Mouse (Mus musculus): ENCODE results near the gene Gabbr2. TPM values are rescaled to one million over a fixed set of nuclear protein-coding genes. Genes with fewer than 3 reads are reported as not detected.
A peak's percentile ranks its signal among the peaks of the same experiment; 100 is the strongest.

The Gabbr2 gene
- total and polyA plus RNA-seq, 3 experiments: not detected

- H3K4me1 ChIP-seq (ENCODE audit: control insufficient read depth in 1 of 2, insufficient read depth in 2 of 2): peaks cover 0 to 2% of the 10 kb centered on the region in 2 experiments; a peak in 1 of 4 replicates
- no peaks in the 10 kb centered on the region for H3K36me3 ChIP-seq (replicated peaks in 1 of 2; ENCODE audit: control insufficient read depth in 1 of 2, insufficient read depth in 1 of 2, low read length in 1 of 2)
- H3K27me3 ChIP-seq (replicated peaks): peaks cover 44% of the 10 kb centered on the region
- no peak overlapping the region for H3K27ac ChIP-seq (ENCODE audit: insufficient read depth, low read depth)
- H3K4me3 ChIP-seq (replicated peaks in 1 of 3; ENCODE audit: low read depth in 2 of 3, low read length in 2 of 3, poor library complexity in 1 of 3): no peak overlapping the region
- TF ChIP-seq MAFK (IDR thresholded peaks at IDR 0.05; ENCODE audit: insufficient replicate concordance, low read length): no peak
- no peak for TF ChIP-seq GABPA (IDR thresholded peaks at IDR 0.05; ENCODE audit: insufficient replicate concordance, low read depth, low read length)
- TF ChIP-seq SMC3 (IDR thresholded peaks at IDR 0.05; ENCODE audit: low read depth, low read length): no peak
- no peak for TF ChIP-seq BHLHE40 (IDR thresholded peaks at IDR 0.05; ENCODE audit: low read depth, low read length)
- TF ChIP-seq PAX5 (IDR thresholded peaks at IDR 0.05; ENCODE audit: low read length): no peak
- no peak for TF ChIP-seq KAT2A (IDR thresholded peaks at IDR 0.05; ENCODE audit: insufficient replicate concordance, low read length)
- no peak for TF ChIP-seq MXI1 (IDR thresholded peaks at IDR 0.05; ENCODE audit: low read depth, low read length)
- TF ChIP-seq ZKSCAN1 (IDR thresholded peaks at IDR 0.05; ENCODE audit: borderline replicate concordance, low read depth, low read length): peak; percentile 41; the same call in 1 of the 2 replicates
- dilution Hi-C loops (cut with MboI; ENCODE audit: extremely low pct_ligation_motif_present, extremely low pct_unique_long_range_greater_than_20kb, low sequenced_read_pairs) (no loop called here), in situ Hi-C loops (cut with MboI; ENCODE audit: low pct_ligation_motif_present, low pct_unique_long_range_greater_than_20kb, low sequenced_read_pairs) (no loop called here)
- DNase-seq (ENCODE audit: extremely low read depth): no peak
- no peaks in the 10 kb centered on the region for H3K79me2 ChIP-seq (replicated peaks; ENCODE audit: control insufficient read depth, extremely low read depth, insufficient read depth, poor library complexity, severe bottlenecking)
- no peaks in the 10 kb centered on the region for H3K9me3 ChIP-seq (replicated peaks; ENCODE audit: low read length)
- H3K4me2 ChIP-seq (ENCODE audit: insufficient read depth, low read depth, poor library complexity, severe bottlenecking): no peak overlapping the region
- no peak overlapping the region for H3K9ac ChIP-seq (ENCODE audit: insufficient read depth, low read depth)
Measured at GRCm38 (mm10) chr4:46835064-46835463, 156.6 kb downstream of the Gabbr2 start.

- no peak overlapping the region for H3K9ac ChIP-seq (ENCODE audit: insufficient read depth, low read depth)
- no peak overlapping the region; the same call in 1 of the 2 replicates for H3K4me2 ChIP-seq (ENCODE audit: insufficient read depth, low read depth, poor library complexity, severe bottlenecking)
- peaks cover 23% of the 10 kb centered on the region for H3K27me3 ChIP-seq (replicated peaks)
- no peaks in the 10 kb centered on the region for H3K36me3 ChIP-seq (replicated peaks in 1 of 2; ENCODE audit: control insufficient read depth in 1 of 2, insufficient read depth in 1 of 2, low read length in 1 of 2)
- H3K4me3 ChIP-seq (replicated peaks in 1 of 3; ENCODE audit: low read depth in 2 of 3, low read length in 2 of 3, poor library complexity in 1 of 3): no peak overlapping the region
- peaks cover 2 to 7% of the 10 kb centered on the region in 2 experiments; a peak in 3 of 4 replicates for H3K4me1 ChIP-seq (ENCODE audit: control insufficient read depth in 1 of 2, insufficient read depth in 2 of 2)
- dilution Hi-C loops (cut with MboI; ENCODE audit: extremely low pct_ligation_motif_present, extremely low pct_unique_long_range_greater_than_20kb, low sequenced_read_pairs): no loop called here
- H3K27ac ChIP-seq (ENCODE audit: insufficient read depth, low read depth): no peak overlapping the region
- no peaks in the 10 kb centered on the region for H3K79me2 ChIP-seq (replicated peaks; ENCODE audit: control insufficient read depth, extremely low read depth, insufficient read depth, poor library complexity, severe bottlenecking)
- no peak for TF ChIP-seq E2F4 (IDR thresholded peaks at IDR 0.05; ENCODE audit: insufficient replicate concordance, low read depth, low read length)
- TF ChIP-seq ZMIZ1 (IDR thresholded peaks at IDR 0.05; ENCODE audit: low read depth, low read length): no peak
- TF ChIP-seq MAFK (IDR thresholded peaks at IDR 0.05; ENCODE audit: insufficient replicate concordance, low read length): no peak
- no peak for TF ChIP-seq ELF1 (IDR thresholded peaks at IDR 0.05; ENCODE audit: low read depth, low read length)
- no peak for TF ChIP-seq ZNF384 (IDR thresholded peaks at IDR 0.05; ENCODE audit: low read depth, low read length)
- no peak for TF ChIP-seq TCF12 (IDR thresholded peaks at IDR 0.05; ENCODE audit: low read depth, low read length)
- TF ChIP-seq ETS1 (conservative IDR thresholded peaks at IDR 0.05; ENCODE audit: low read depth, low read length): no peak
- no peak for TF ChIP-seq USF2 (conservative IDR thresholded peaks at IDR 0.05; ENCODE audit: low read depth, low read length)
- TF ChIP-seq PAX5 (IDR thresholded peaks at IDR 0.05; ENCODE audit: low read length): no peak
- TF ChIP-seq USF1 (IDR thresholded peaks at IDR 0.05; ENCODE audit: low read depth, low read length): no peak
- peak; percentile 48 for TF ChIP-seq RAD21 (IDR thresholded peaks at IDR 0.05; ENCODE audit: low read depth, low read length)
- no peak for TF ChIP-seq ZC3H11A (IDR thresholded peaks at IDR 0.05; ENCODE audit: low read depth, low read length)
- TF ChIP-seq RCOR1 (conservative IDR thresholded peaks at IDR 0.05; ENCODE audit: low read depth, low read length): no peak
- no peak for TF ChIP-seq CHD1 (IDR thresholded peaks at IDR 0.05; ENCODE audit: low read depth, low read length)
- no peak for TF ChIP-seq KAT2A (IDR thresholded peaks at IDR 0.05; ENCODE audit: insufficient replicate concordance, low read length)
- no peak for TF ChIP-seq IRF4 (IDR thresholded peaks at IDR 0.05; ENCODE audit: low read depth, low read length)
- TF ChIP-seq JUND (conservative IDR thresholded peaks at IDR 0.05; ENCODE audit: low read depth, low read length): no peak
- TF ChIP-seq MYC (IDR thresholded peaks at IDR 0.05; ENCODE audit: low read depth, low read length): no peak
- no peak for TF ChIP-seq MXI1 (IDR thresholded peaks at IDR 0.05; ENCODE audit: low read depth, low read length)
- TF ChIP-seq CTCF (conservative IDR thresholded peaks at IDR 0.05 in 1 of 2, IDR thresholded peaks at IDR 0.05 in 1 of 2; ENCODE audit: low read depth in 2 of 2, low read length in 2 of 2): peak; percentile 15 to 72; a peak in 3 of 4 replicates
- TF ChIP-seq SMC3 (IDR thresholded peaks at IDR 0.05; ENCODE audit: low read depth, low read length): peak; percentile 72
- no peak for TF ChIP-seq MAX (IDR thresholded peaks at IDR 0.05; ENCODE audit: low read length)
- in situ Hi-C loops (cut with MboI; ENCODE audit: low pct_ligation_motif_present, low pct_unique_long_range_greater_than_20kb, low sequenced_read_pairs): no loop called here
- DNase-seq (ENCODE audit: extremely low read depth): peak; percentile 28
- H3K9me3 ChIP-seq (replicated peaks; ENCODE audit: low read length): no peaks in the 10 kb centered on the region
Measured at GRCm38 (mm10) chr4:46832834-46833544, 158.7 kb downstream of the Gabbr2 start.
